Mouse (Mus musculus) testis, adult 2 months (tissue): ENCODE results near the gene Oas3.

Experiments
- CTCF ChIP-seq: fragments of 200-500 bp; IDR thresholded peaks from 2 replicates; pipeline ENCODE4 v1.5.1; 2012; ENCODE audit warnings: low read depth, mild to moderate bottlenecking, inconsistent platforms, low read length, moderate library complexity; ENCODE audit not compliant: control insufficient read depth, insufficient read depth, insufficient replicate concordance
- POLR2A ChIP-seq: fragments of 200-500 bp; IDR thresholded peaks from 2 replicates; pipeline ENCODE4 v1.6.1; 2012; ENCODE audit warnings: low read depth, mild to moderate bottlenecking, inconsistent platforms, low read length, moderate library complexity; ENCODE audit not compliant: control insufficient read depth

DNA sequence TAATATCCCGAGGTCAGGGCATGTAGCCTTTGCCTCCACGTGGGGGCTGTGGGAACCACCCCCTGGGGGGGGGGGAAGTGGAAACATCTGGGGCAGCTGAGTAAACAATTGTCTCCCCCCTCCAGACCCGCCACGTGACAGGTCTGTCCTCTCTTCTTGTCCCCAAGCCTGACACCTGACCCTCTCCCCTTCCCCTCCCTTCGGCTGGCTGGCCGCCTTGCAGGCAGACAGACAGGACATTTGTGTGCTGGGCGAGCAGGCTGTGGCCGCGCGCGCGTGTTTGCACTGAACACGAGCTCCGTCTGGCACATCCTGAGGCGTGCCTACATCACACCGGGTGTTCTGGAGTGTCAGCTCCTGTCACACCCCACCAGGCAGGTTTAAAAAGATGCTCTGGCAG is 70.9 kb downstream of the Oas3 start:
- TF ChIP-seq CTCF (no peak), POLR2A (no peak)
